Mouse (Mus musculus) forebrain, postnatal 0 days (tissue): ENCODE data around the gene Pabpc1l. TPM values are rescaled to one million over a fixed set of nuclear protein-coding genes. Genes with fewer than 3 reads are reported as not detected.

Experiments
- ATAC-seq: fragments of 200-750 bp; cut with Nextera tagmentation; 2 replicates; pipeline ENCODE4 v1.8.0; 2017; ENCODE audit warnings: mild to moderate bottlenecking, moderate library complexity
- DNase-seq: peaks from one replicate; pipeline ENCODE4 v3.0.0-alpha.2; 2015
- H3K27ac ChIP-seq: fragments of 300-500 bp; sonication (generic); 2 replicates; pipeline ENCODE4 v1.5.1; 2014; ENCODE audit warnings: low read depth, mild to moderate bottlenecking, antibody characterized with exemption, low read length, moderate library complexity, mixed read lengths
- H3K27me3 ChIP-seq: fragments of 300-500 bp; sonication (generic); 2 replicates; pipeline ENCODE4 v1.6.1; 2014; ENCODE audit warnings: mild to moderate bottlenecking, low read length, mixed read lengths; ENCODE audit not compliant: insufficient read depth
- H3K36me3 ChIP-seq: fragments of 300-500 bp; sonication (generic); 2 replicates; pipeline ENCODE4 v1.6.1; 2014; ENCODE audit warnings: mild to moderate bottlenecking, moderate library complexity; ENCODE audit not compliant: insufficient read depth
- H3K4me1 ChIP-seq: fragments of 300-500 bp; sonication (generic); 2 replicates; pipeline ENCODE4 v1.6.1; 2014; ENCODE audit warnings: antibody characterized with exemption; ENCODE audit not compliant: insufficient read depth
- H3K4me2 ChIP-seq: fragments of 300-500 bp; sonication (generic); 2 replicates; pipeline ENCODE4 v1.6.1; 2014; ENCODE audit warnings: low read depth, mild to moderate bottlenecking, moderate library complexity
- H3K4me3 ChIP-seq: fragments of 300-500 bp; sonication (generic); 2 replicates; pipeline ENCODE4 v1.5.1; 2014; ENCODE audit warnings: low read depth, low read length, mixed read lengths
- H3K9ac ChIP-seq: fragments of 300-500 bp; sonication (generic); 2 replicates; pipeline ENCODE4 v1.6.1; 2014; ENCODE audit warnings: mild to moderate bottlenecking
- H3K9me3 ChIP-seq: fragments of 300-500 bp; sonication (generic); 2 replicates; pipeline ENCODE4 v1.6.1; 2016; ENCODE audit warnings: low read length
- CTCF ChIP-seq: sonication (generic); IDR thresholded peaks from 2 replicates; pipeline ENCODE4 v1.5.1; 2016; ENCODE audit warnings: antibody characterized with exemption, control low read depth, low read depth
- WGBS: fragments of 180-500 bp; shearing (Covaris S2); extraction: QIAGEN DNeasy Blood & Tissue Kit; methylation state at CpG from one replicate; pipeline ENCODE4 v1.1.7; 2014; 5-methylcytosine and 5-hydroxymethylcytosine counted together
- polyA plus RNA-seq: library from polyadenylated mRNA; unstranded; fragments of >200 nt; fragmentation: Nextera tagmentation; extraction: Ambion mirVana; gene quantifications from 2 replicates; pipeline ENCODE4 v1.2.1, GENCODE M21; 2015
- total RNA-seq: library from RNA; depleted of rRNA; stranded (reverse); fragments of >200 nt; gene quantifications from 2 replicates; pipeline ENCODE4 v1.2.3, GENCODE M21; 2014

Gene Pabpc1l
- total and polyA plus RNA-seq, 2 experiments from 2014 or later, result 0.71 to 2.6 TPM

DNA sequence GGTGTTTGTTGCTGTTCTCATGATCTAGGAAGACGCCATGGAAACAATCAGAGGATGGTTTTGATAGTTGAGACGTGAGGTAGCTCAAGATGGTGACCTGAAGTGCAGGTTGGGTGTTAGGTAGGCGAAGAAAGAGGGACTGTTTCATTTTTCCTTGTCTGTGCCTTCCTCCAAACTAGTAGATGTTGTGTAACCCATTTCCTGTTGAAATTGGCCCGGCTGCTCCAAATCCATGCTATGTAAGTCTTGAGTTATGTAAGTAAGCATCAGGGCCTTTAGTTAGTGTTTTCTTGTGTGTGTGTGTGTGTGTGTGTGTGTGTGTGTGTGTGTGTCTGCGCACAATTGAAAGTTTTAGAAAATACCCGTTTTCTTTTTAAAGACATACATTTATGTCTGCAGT lies 16.0 kb upstream of the Pabpc1l start:
- no peak for TF ChIP-seq CTCF
- Histone ChIP-seq H3K36me3 (peaks cover 20% of the 10 kb centered on the region; the same call in 1 of the 2 replicates), H3K4me1 (peaks cover 3% of the 10 kb centered on the region; the same call in 1 of the 2 replicates), H3K4me2 (no peak overlapping the region), H3K9me3 (no peaks in the 10 kb centered on the region), H3K4me3 (no peak overlapping the region), H3K9ac (no peak overlapping the region), H3K27ac (peak overlapping the region; percentile 84; the same call in 1 of the 2 replicates), H3K27me3 (no peaks in the 10 kb centered on the region)
- ATAC-seq (no peak), DNase-seq (no peak)
- 94% methylated on average over 6 of the region's 6 CpGs for WGBS

DNA sequence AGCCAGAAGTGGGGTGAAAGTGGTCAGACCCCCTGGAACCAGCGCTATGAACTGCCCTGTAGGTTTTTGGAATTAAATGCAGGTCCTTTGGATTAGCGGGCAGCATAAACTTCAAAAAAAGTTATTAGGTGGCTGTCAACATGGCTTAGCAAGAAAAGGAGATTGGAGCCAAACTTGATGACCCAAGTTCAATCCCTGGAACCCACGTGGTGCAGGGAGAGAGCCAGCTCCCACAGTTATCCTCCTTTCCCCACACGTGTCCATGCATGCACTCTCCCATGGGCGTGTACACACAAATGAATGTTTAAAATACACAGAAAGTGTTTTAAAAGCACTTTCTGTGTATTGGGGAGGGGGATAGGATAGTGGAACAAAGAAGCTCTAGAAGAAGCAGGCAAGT lies 14.8 kb upstream of the Pabpc1l start:
- Histone ChIP-seq H3K9ac (no peak overlapping the region), H3K4me3 (no peak overlapping the region), H3K27me3 (no peaks in the 10 kb centered on the region), H3K36me3 (peaks cover 30% of the 10 kb centered on the region), H3K4me2 (no peak overlapping the region), H3K9me3 (no peaks in the 10 kb centered on the region), H3K27ac (no peak overlapping the region), H3K4me1 (peaks cover 3% of the 10 kb centered on the region; the same call in 1 of the 2 replicates)
- 89% methylated on average over 5 of the region's 5 CpGs for WGBS
- DNase-seq, result no peak
- TF ChIP-seq CTCF, result no peak
- no peak for ATAC-seq

DNA sequence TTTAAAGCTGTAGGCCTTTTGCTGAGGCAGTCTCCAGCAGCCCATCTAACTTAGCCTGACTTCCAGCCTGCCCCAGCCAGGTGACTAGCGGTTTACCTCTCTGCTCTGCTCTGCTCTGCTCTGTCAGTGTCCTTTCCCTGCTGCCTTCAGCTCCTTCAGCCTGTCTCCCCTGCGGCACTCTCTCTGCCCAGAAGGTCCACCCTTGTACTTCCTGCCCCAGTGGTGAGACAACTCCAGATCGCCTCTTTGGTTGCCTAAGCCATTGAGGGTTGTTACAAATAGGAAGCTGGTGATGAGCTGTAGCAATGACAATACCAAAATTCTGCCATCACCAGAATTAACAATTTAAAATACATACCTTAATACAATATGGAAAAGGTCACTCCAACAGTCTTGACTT lies 14.3 kb upstream of the Pabpc1l start:
- H3K4me3 ChIP-seq, result no peak overlapping the region
- H3K9ac ChIP-seq, result no peak overlapping the region
- H3K36me3 ChIP-seq, result peaks cover 35% of the 10 kb centered on the region
- 92% methylated on average over 3 of the region's 3 CpGs for WGBS
- TF ChIP-seq CTCF, result no peak
- no peak overlapping the region for H3K27ac ChIP-seq
- H3K4me2 ChIP-seq, result no peak overlapping the region
- DNase-seq, result no peak
- no peaks in the 10 kb centered on the region for H3K9me3 ChIP-seq
- no peak for ATAC-seq
- H3K4me1 ChIP-seq, result 0 out of 2 replicates have a peak, but pooled peaks cover 3% of the 10 kb centered on the region
- no peaks in the 10 kb centered on the region for H3K27me3 ChIP-seq

DNA sequence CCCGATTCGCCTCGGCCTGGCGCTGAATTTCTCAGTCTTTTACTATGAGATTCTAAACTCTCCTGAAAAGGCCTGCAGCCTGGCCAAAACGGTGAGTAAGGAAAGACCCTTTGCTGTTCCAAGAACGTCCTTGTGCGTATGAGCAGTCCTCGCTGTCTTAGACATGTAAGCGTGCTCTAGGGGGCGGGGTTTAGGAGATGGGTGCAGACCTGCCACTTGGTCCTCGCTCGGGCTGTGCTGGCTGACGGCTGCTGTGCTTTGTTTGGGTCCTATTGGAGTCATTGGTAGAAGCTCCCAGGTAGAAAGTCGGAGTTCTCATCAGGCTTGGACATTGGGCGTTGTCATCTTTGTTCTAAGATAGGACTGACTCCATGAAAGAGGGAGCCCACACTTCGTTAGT lies 9.9 kb upstream of the Pabpc1l start:
- no peak for TF ChIP-seq CTCF
- Histone ChIP-seq H3K36me3 (peaks cover 63% of the 10 kb centered on the region), H3K9ac (no peak overlapping the region), H3K4me2 (no peak overlapping the region), H3K4me3 (no peak overlapping the region), H3K27ac (no peak overlapping the region), H3K27me3 (no peaks in the 10 kb centered on the region), H3K4me1 (no peaks in the 10 kb centered on the region), H3K9me3 (no peaks in the 10 kb centered on the region)
- ATAC-seq (no peak), DNase-seq (no peak)
- WGBS, result 90% methylated on average over 16 of the region's 16 CpGs

DNA sequence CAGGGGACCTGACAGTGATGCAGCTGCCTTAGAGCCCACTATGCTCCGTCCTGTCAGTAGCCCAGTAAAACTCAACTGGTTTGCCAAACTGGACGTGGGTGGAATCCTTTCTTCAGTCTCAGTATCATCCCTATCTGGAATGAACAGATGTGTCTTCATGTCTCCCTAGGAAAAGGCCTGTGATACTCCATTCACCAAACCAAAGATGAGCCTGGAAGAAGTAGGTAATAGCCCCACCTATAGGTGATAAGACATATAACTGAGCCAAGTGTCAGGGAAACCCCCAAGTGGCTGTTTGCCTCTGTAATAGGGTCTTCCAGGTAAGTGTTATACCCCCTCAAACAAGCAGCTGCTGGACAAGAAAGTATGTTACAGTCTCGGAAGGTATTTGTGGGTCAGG lies 6.3 kb upstream of the Pabpc1l start:
- no peaks in the 10 kb centered on the region for H3K27me3 ChIP-seq
- no peak overlapping the region for H3K4me3 ChIP-seq
- WGBS, result 93% methylated on average over 3 of the region's 3 CpGs
- no peaks in the 10 kb centered on the region for H3K9me3 ChIP-seq
- ATAC-seq, result 0 out of 2 replicates have a peak, but pooled peaks have one; percentile 35
- H3K4me1 ChIP-seq, result no peaks in the 10 kb centered on the region
- no peak overlapping the region for H3K27ac ChIP-seq
- peak; percentile 49 for TF ChIP-seq CTCF
- peaks cover 43% of the 10 kb centered on the region for H3K36me3 ChIP-seq
- DNase-seq, result no peak
- no peak overlapping the region for H3K9ac ChIP-seq
- H3K4me2 ChIP-seq, result no peak overlapping the region

DNA sequence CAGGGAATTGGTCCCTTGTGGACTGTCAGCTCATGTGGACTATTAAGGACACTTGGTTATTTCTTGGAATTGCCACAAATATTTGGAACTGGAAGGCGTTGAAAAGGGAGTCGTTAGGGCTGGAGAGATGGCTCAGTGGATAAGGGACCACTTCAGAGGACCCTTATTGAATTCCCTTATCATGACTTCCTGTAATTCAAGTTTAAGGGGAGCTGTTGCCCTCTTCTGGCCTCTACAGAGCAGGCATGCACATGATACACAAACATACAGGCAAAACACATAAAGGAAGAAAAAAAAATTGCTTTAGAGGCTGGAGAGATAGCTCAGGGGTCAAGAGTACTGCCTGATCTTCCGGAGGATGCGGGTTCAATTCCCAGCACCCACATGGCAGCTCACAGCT lies 5.3 kb upstream of the Pabpc1l start:
- no peak overlapping the region for H3K9ac ChIP-seq
- no peak overlapping the region for H3K27ac ChIP-seq
- ATAC-seq, result no peak
- TF ChIP-seq CTCF, result 0 out of 2 replicates have a peak, but pooled peaks have one; percentile 23
- H3K4me1 ChIP-seq, result no peaks in the 10 kb centered on the region
- no peak overlapping the region for H3K4me2 ChIP-seq
- H3K36me3 ChIP-seq, result peaks cover 38% of the 10 kb centered on the region
- no peaks in the 10 kb centered on the region for H3K9me3 ChIP-seq
- WGBS, result 86% methylated on average over 4 of the region's 4 CpGs
- H3K27me3 ChIP-seq, result no peaks in the 10 kb centered on the region
- no peak for DNase-seq
- H3K4me3 ChIP-seq, result no peak overlapping the region

GRCm38 (mm10) chr2:164022104-164022503 lies 3.1 kb upstream of the Pabpc1l start:
- H3K36me3 ChIP-seq, result peaks cover 19% of the 10 kb centered on the region
- no peaks in the 10 kb centered on the region for H3K27me3 ChIP-seq
- H3K27ac ChIP-seq, result no peak overlapping the region
- ATAC-seq (no peak), DNase-seq (no peak)
- no peak overlapping the region for H3K9ac ChIP-seq
- no peak overlapping the region for H3K4me3 ChIP-seq
- H3K4me1 ChIP-seq, result no peaks in the 10 kb centered on the region
- H3K4me2 ChIP-seq, result no peak overlapping the region
- WGBS, result 61% methylated on average over 2 of the region's 2 CpGs
- TF ChIP-seq CTCF, result no peak
- no peaks in the 10 kb centered on the region for H3K9me3 ChIP-seq

- H3K27ac ChIP-seq, result no peak overlapping the region
Measured at GRCm38 (mm10) chr2:164031147-164031546, 5.9 kb downstream of the Pabpc1l start.

More at GRCm38 (mm10) chr2:164031147-164031546, 5.9 kb downstream of the Pabpc1l start:
- H3K4me3 ChIP-seq, result no peak overlapping the region
- no peak overlapping the region for H3K9ac ChIP-seq
- H3K27me3 ChIP-seq, result no peaks in the 10 kb centered on the region
- H3K4me1 ChIP-seq, result no peaks in the 10 kb centered on the region
- no peaks in the 10 kb centered on the region for H3K9me3 ChIP-seq
- no peak overlapping the region for H3K4me2 ChIP-seq
- no peak for TF ChIP-seq CTCF
- H3K36me3 ChIP-seq, result no peaks in the 10 kb centered on the region
- 80% methylated on average over 10 of the region's 10 CpGs for WGBS
- no peak for ATAC-seq
- no peak for DNase-seq
